Mouse (Mus musculus): Measurements from ENCODE around the gene 2310007B03Rik. TPM values are rescaled to one million over a fixed set of nuclear protein-coding genes. Genes with fewer than 3 reads are reported as not detected.

2310007B03Rik gene
- total and polyA plus RNA-seq, 3 experiments, result not detected

- peak; percentile 71 for DNase-seq
Observed at GRCm38 (mm10) chr1:93101571-93102061, 59.1 kb downstream of the 2310007B03Rik start, which contains the start of gene Kif1a. Gene Kif1a, minus strand, starts transcription at chr1:93101951.

Other genes with a start within 250 kb of the 2310007B03Rik start
- gene Capn10, start 226.6 kb downstream of the 2310007B03Rik start, total RNA-seq (2021), result 10 to 100 TPM; 16.1 to 18.3 TPM
- 45.9 and 50.7 TPM in 2 replicates for gene Capn10, start 226.6 kb downstream of the 2310007B03Rik start, polyA plus RNA-seq (2012; rRNA removed)
- gene Gpr35, start 210.1 kb downstream of the 2310007B03Rik start, total RNA-seq (2021), result 1 to 10 TPM in 1 of 2 experiments, under 1 TPM in 1; 0.76 to 2.2 TPM
- gene Gpr35, start 210.1 kb downstream of the 2310007B03Rik start, polyA plus RNA-seq (2012; rRNA removed), result 1.2 and 2.1 TPM in 2 replicates
- under 1 TPM in 1 of 2 experiments, not detected in 1; 0.26 TPM for gene Aqp12, start 154.6 kb downstream of the 2310007B03Rik start, total RNA-seq (2021)
- gene Aqp12, start 154.6 kb downstream of the 2310007B03Rik start, polyA plus RNA-seq (2012; rRNA removed), result not detected in 2 replicates
- 10 to 100 TPM; 33.6 to 43.0 TPM for gene Kif1a, start 59.0 kb downstream of the 2310007B03Rik start, total RNA-seq (2021)
- gene Kif1a, start 59.0 kb downstream of the 2310007B03Rik start, polyA plus RNA-seq (2012; rRNA removed), result 25.7 and 29.0 TPM in 2 replicates
- under 1 TPM in 1 of 2 experiments, not detected in 1; 0.92 TPM for gene Agxt, start 25.7 kb downstream of the 2310007B03Rik start, total RNA-seq (2021)
- gene Agxt, start 25.7 kb downstream of the 2310007B03Rik start, polyA plus RNA-seq (2012; rRNA removed), result 0.44 TPM in 1 of 2 replicates, not detected in the other
- gene Crocc2, start 7.8 kb upstream of the 2310007B03Rik start, total RNA-seq (2021), result not detected
- gene Crocc2, start 7.8 kb upstream of the 2310007B03Rik start, polyA plus RNA-seq (2012; rRNA removed), result 0.02 TPM in 1 of 2 replicates, not detected in the other
- 10 to 100 TPM; 13.8 to 18.6 TPM for gene Sned1, start 74.9 kb upstream of the 2310007B03Rik start, total RNA-seq (2021)
- 30.9 and 34.9 TPM in 2 replicates for gene Sned1, start 74.9 kb upstream of the 2310007B03Rik start, polyA plus RNA-seq (2012; rRNA removed)
- 10 to 100 TPM; 25.8 to 28.7 TPM for gene Mterf4, start 145.0 kb upstream of the 2310007B03Rik start, total RNA-seq (2021)
- gene Mterf4, start 145.0 kb upstream of the 2310007B03Rik start, polyA plus RNA-seq (2012; rRNA removed), result 7.2 and 9.0 TPM in 2 replicates
- gene Ppp1r7, start 181.9 kb upstream of the 2310007B03Rik start, total RNA-seq (2021), result 10 to 100 TPM; 18.2 to 24.0 TPM
- gene Ppp1r7, start 181.9 kb upstream of the 2310007B03Rik start, polyA plus RNA-seq (2012; rRNA removed), result 2.2 and 2.5 TPM in 2 replicates
- 1 to 10 TPM; 2.3 to 5.9 TPM for gene Pask, start 182.5 kb upstream of the 2310007B03Rik start, total RNA-seq (2021)
- gene Pask, start 182.5 kb upstream of the 2310007B03Rik start, polyA plus RNA-seq (2012; rRNA removed), result 0.85 and 1.7 TPM in 2 replicates
- gene Ano7, start 213.0 kb upstream of the 2310007B03Rik start, total RNA-seq (2021), result not detected
- 0.07 and 0.21 TPM in 2 replicates for gene Ano7, start 213.0 kb upstream of the 2310007B03Rik start, polyA plus RNA-seq (2012; rRNA removed)